Mouse (Mus musculus) myocyte (in vitro differentiated cells): ENCODE results near the gene Gm5431.

Experiments
- MAX ChIP-seq: IDR thresholded peaks from one replicate; pipeline ENCODE4 v1.6.1; 2011; ENCODE audit warnings: low read depth, mild to moderate bottlenecking, control low read depth
- POLR2A ChIP-seq: IDR thresholded peaks from one replicate; pipeline ENCODE4 v1.6.1; 2011; ENCODE audit warnings: low read depth, mild to moderate bottlenecking, control low read depth, moderate library complexity; ENCODE audit not compliant: insufficient read length

DNA sequence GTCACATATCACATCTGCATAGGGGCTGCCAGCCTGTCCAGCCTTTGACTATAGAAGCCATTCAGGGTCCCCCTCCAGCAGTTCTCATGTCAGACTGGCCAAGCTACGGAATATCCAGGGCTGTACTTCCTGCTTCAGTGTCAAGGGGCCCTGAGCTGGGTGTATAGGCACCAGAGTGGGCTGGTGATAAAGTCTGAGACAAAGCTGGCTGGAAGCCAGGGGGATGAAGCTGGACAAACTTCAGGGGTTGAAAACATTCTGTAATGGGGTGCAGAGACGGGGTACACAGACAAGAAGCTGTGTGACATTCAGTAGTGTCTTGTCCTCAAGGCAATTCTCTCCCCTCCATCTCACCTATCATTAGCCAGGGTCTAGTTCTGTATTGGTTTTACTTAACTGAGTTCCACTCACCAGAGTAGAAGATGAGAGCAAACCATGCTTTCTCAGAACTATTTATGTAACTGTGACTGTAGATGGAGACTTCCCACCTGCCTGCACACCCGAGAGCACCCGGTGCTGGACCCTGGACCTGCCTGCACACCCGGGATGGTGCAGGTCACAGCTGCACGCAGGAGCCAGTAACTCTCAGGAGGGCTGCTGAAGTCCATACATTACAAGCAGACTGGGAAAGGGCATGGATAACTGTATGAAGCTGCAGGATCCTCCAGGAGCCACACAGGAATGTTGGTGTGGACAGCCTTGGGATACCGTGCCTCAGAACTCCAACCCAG is 32.5 kb downstream of the Gm5431 start:
- TF ChIP-seq POLR2A, result no peak
- no peak for TF ChIP-seq MAX
